Mouse (Mus musculus): ENCODE results near the gene Etv1.
A peak's percentile ranks its signal among the peaks of the same experiment; 100 is the strongest.
"Not testable (repeated sequence)": the region's sequence is repeated elsewhere in the genome, so short reads cannot be mapped to it uniquely, and the experiment has no call there.

The Etv1 gene

GRCm38 (mm10) chr12:38818320-38818719 lies 39.1 kb downstream of the Etv1 start:
- no peak for DNase-seq (ENCODE audit: low read depth)

- DNase-seq (ENCODE audit: low read depth): no peak
Observed at GRCm38 (mm10) chr12:38820642-38821041, 41.5 kb downstream of the Etv1 start.

- no peak for DNase-seq (ENCODE audit: low read depth)
Observed at GRCm38 (mm10) chr12:38824405-38824804, 45.2 kb downstream of the Etv1 start.

GRCm38 (mm10) chr12:38832981-38833380 lies 53.8 kb downstream of the Etv1 start:
- DNase-seq (ENCODE audit: low read depth): no peak

- DNase-seq (ENCODE audit: low read depth): no peak
Observed at GRCm38 (mm10) chr12:38834581-38834980, 55.4 kb downstream of the Etv1 start.

- DNase-seq (ENCODE audit: low read depth): not testable (repeated sequence)
Observed at GRCm38 (mm10) chr12:38834986-38835385, 55.8 kb downstream of the Etv1 start.

- DNase-seq (ENCODE audit: low read depth): peak; percentile 16
Observed at GRCm38 (mm10) chr12:38843801-38844295, 64.7 kb downstream of the Etv1 start.

GRCm38 (mm10) chr12:38847500-38848261 lies 68.5 kb downstream of the Etv1 start:
- no peak for DNase-seq (ENCODE audit: low read depth)

- no peak for DNase-seq (ENCODE audit: low read depth)
Observed at GRCm38 (mm10) chr12:38849994-38850393, 70.8 kb downstream of the Etv1 start.

- no peak for DNase-seq (ENCODE audit: low read depth)
Observed at GRCm38 (mm10) chr12:38854274-38854673, 75.1 kb downstream of the Etv1 start.

- DNase-seq (ENCODE audit: low read depth): no peak
Observed at GRCm38 (mm10) chr12:38854751-38855150, 75.6 kb downstream of the Etv1 start.

- DNase-seq (ENCODE audit: low read depth): no peak
Observed at GRCm38 (mm10) chr12:38859675-38860074, 80.5 kb downstream of the Etv1 start.

GRCm38 (mm10) chr12:38860168-38861115 lies 81.3 kb downstream of the Etv1 start:
- no peak for DNase-seq (ENCODE audit: low read depth)

- DNase-seq (ENCODE audit: low read depth): no peak
Observed at GRCm38 (mm10) chr12:38863395-38863794, 84.2 kb downstream of the Etv1 start.

GRCm38 (mm10) chr12:38863982-38864828 lies 85.0 kb downstream of the Etv1 start:
- DNase-seq (ENCODE audit: low read depth): no peak

- no peak for DNase-seq (ENCODE audit: low read depth)
Observed at GRCm38 (mm10) chr12:38874470-38874995, 95.4 kb downstream of the Etv1 start.

GRCm38 (mm10) chr12:38904516-38904915 lies 125.3 kb downstream of the Etv1 start:
- no peak for DNase-seq (ENCODE audit: low read depth)

- no peak for DNase-seq (ENCODE audit: low read depth)
Observed at GRCm38 (mm10) chr12:38906314-38906713, 127.1 kb downstream of the Etv1 start.

- no peak for DNase-seq (ENCODE audit: low read depth)
Observed at GRCm38 (mm10) chr12:38906812-38907211, 127.6 kb downstream of the Etv1 start.

GRCm38 (mm10) chr12:38908947-38909346 lies 129.8 kb downstream of the Etv1 start:
- DNase-seq (ENCODE audit: low read depth): no peak

Data from fibroblast of lung, adult 2 months (primary cell).